Mouse (Mus musculus) G1E-ER4 (cell line): ENCODE results near the gene Pex10. TPM values are rescaled to one million over a fixed set of nuclear protein-coding genes. Genes with fewer than 3 reads are reported as not detected.

Experiments
- GATA1 ChIP-seq: IDR thresholded peaks from one replicate; pipeline ENCODE4 v1.8.0; 2012; ENCODE audit warnings: low read length, inconsistent platforms
- polyA plus RNA-seq: library from polyadenylated mRNA; stranded (reverse); fragments of >175 nt; gene quantifications from 2 replicates; pipeline ENCODE4 v1.2.3, GENCODE M21; 2012

Gene Pex10
- polyA plus RNA-seq, 1 experiment = 30.0 TPM

DNA sequence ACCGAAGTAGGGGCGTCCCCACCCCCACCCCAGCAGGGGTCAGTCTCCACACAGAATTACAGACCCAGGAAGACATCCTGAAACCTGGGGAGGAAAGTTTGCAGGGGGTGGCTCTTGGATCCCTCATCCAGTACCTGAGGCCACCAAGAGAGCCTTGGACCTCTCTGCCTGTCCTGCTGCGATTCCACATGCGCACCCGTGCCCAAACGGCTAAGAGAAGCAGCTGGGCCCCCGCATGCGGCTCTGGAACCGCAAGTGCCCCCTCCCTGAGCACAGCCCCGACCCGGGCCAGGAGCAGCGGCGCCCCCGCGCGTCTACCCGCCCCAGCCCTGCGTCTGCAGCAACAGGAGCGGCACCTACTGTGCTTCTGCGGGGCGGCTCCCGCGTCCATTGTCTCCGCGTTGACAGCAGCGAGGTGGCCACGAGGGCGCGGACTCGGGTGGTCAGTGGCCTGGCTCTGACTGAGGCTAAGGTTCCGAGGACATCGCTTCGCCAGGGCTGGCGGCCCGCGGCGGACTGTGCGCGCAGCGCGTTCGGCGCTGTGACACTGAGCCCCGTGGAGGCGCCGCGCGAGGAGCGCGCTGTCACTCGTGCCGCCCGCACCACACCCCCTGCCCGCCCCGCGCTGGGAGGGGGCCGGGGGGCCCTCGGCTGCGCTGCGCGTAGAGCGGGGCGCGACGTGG lies 24.1 kb upstream of the Pex10 start:
- TF ChIP-seq GATA1 = no peak

DNA sequence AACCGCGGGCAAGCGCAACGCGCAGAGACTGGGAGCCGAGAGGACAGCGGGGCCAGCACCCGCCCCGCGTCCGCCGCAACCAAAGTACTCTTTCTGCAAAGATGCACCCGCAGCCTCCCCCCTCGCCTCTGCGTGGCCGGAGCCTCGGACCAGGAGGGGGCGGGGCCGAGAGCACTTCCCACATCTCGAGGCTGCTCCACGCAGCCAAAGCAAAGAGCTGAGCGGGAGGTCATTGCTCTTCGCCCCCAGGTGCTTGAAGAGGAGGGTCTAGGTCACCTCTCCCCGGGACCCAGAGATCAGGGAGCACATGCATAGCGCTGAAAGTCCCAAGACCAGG lies 23.6 kb upstream of the Pex10 start:
- TF ChIP-seq GATA1 = no peak

DNA sequence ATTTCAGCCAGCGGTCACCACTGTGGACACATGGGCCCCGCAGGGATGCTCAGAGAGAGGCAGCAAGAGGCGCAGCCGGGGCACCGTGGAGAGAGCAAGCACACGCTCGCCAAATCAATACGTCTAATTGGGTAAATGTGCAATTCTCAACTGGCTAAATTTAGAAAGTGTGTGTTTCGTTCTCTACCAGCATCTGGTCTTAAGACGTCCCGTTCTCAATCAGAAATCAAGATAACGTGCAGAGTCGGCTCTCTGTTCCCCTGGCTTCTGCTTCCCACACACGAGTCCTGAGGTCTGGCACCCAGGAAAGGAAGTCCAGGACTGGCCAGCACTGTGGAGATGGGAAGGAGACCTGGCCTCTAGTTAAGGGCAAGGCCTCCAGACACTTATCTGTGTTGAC lies 20.2 kb upstream of the Pex10 start:
- no peak for TF ChIP-seq GATA1

DNA sequence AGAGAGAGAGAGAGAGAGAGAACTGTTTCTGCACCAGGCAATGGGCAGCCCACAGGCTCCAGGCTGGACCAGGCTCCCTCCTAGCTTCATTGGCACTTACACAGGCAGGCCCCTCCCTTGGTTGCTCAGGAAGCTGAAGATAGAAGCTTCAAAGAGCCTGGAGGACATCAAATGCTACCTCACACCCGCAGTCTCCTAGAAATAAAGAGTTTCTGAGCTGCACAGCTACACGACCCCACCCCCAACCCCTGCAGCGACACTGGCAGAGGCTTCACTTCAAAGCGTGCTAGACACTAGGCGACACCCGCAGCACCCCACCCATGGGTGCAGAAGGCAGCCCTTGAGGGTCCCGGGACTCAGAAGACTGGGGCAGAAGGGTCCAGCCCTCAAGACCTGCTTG lies 16.7 kb upstream of the Pex10 start:
- no peak for TF ChIP-seq GATA1

DNA sequence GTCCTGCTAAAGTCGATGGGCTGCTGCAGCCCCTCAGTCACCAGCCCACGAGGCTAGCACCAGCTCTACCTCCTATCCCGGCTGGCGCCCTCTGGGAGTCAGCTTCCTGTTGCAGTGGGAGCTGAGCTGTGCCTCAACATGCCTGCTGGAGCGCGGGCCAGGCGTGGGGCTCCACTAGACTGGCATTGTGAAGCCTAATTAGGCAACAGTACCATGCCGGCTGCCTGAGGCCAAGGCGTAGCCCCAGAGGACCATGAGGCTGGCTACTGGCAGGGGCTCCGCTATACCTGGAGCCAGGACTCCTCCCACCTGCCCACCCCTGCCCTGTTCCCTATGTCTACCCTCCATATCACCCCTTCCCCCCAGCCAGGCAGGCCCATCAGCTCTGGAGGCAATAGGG lies 10.1 kb upstream of the Pex10 start, which contains the start of gene Plch2:
TSS of gene Plch2 (minus strand) at position 61 of the 400 bp plus-strand sequence.
- no peak for TF ChIP-seq GATA1

DNA sequence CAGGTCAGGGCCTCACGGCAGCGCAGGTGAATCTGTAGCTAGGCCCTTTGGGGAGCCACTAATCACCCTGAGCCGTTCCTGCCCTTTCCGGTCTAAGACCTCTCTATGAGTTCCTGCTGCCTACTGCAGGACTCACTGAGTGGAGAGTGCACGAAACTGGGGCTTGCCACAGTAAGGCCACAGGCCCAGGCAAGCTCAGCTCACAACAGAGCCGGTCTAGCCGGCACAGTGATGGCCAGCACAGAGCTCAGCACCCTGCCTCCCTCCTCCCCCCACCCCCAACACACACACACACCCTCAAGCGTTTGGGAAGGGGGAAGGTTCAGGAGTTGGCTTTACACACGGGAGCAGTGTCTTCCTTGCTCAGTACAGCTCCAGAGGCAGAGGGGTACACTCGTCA lies 8.5 kb upstream of the Pex10 start:
- TF ChIP-seq GATA1 = no peak

DNA sequence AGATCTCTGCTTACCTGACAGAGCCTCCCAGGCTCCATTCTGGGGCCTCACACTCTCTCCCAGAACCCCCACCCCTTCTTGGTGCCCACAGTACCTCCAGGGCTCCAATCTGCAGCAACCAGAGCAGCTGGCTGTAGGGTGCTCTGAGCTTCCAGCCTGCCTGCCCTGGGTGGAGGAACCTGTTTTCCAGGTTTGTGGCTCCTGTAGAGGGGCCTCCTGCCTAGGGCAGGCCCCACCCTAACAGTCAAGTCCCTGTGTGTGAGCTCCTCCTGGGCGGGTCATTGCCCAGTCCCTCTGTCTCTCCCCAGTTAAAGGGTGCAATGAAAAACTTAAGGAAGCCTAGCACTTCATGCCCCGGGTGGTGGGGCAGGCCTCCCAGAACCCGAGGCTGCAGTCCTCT lies 2.9 kb upstream of the Pex10 start:
- TF ChIP-seq GATA1 = no peak

DNA sequence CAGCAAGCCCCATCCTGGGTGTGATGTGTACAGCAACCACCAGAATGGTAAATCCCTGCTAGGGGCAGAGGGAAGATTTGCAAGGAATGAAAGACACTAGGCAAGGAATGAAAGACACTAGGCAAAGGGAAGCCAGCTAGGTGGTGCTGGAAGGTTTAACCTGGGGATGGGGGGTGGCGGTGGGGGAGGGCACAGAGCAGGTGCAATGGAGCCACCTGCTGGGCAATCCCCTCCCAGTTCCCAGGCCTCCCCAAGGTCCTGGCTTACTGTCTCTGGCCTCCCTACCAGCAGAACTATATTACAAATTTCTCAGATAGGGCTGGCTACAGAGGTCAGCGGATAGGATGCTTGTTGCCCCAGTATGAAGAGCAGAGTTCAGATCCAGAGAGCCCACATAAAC lies 2.3 kb upstream of the Pex10 start:
- no peak for TF ChIP-seq GATA1

DNA sequence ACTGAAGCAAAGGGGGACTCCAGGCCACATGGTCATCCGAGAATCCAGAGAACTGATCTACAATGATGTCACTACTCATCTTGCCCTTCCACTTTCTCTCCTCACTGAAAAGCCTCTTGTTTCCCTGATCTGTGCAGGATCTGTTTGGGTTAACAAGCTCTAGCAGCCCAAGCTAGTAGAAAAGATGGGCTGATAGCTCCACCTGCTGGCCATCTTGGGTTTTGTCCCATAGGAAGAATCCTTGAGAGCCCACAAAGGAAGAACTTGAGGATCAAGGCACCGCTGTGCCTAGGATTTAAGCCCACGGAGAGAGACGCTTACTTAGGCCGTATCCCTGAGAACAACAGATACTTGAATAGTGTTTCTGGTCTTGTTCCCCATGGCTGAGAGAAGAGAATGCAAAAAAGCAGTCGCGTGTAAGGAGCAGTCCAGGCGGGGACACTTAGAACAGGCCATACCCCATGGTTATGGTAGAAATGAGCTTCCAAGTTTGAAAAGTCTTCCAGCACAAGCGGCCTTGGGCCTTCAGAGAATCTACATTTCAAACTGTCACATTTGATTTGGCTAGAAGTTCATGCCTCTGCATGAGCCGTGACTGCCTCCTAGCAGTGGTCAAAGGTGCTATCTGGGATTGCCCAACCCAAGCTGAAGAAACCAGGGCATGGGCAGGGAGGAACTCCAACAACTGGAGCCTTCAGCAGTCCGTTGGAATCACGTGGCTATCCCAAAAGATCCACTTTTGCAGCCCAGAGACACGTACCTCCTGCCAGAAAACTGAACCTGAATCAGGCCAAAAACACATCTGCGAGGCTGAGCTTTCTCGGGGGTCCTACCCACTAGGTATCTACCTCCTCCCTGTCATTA lies 614 bp upstream of the Pex10 start:
- TF ChIP-seq GATA1 = no peak

DNA sequence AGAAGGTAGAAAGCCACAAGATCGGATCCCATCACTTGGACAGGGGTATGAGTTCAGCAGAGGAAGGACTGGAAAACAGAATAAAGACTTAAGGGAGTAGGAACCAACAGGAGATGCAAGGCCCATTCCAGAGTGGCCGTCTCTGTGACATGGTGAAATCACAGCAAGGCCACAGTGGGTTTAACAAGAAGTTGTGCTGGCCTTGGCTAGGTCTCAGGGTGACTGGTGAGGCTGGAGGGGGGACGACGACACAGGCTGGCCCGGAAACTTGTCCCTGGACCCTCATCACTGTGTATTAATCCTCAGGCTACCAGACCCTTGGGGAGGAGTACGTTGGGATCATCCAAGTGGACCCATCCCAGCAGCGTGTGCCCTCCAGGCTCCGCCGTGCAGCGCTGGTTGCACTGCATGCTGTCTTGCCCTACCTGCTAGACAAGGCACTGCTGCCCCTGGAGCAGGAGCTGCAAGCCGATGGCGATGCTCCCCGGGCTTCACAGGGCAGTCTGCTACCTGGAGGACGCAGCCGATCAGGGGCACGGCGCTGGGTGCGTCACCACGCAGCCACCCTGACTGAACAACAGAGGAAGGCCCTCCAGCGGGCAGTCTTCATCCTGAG lies 1.6 kb downstream of the Pex10 start:
- TF ChIP-seq GATA1 = no peak

DNA sequence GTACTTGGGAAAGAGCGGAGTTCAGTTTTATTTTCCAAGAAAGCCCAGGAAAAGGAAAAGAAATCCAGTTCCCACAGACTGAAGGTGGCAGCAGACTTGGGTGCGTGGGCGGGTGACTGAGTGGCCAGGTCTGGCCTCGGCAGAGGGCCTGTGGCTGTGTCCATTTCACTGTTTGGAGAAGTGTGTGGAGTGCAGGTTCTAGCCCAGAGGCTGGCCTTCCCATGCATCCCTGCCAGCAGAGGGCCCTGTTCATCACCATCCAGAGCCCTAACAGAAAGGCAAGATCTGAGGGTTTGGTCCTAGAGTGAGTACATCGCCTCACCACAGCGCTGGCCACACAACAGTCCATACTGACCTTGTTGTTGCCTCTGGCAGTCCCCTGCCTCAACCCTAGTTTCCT lies 2.4 kb downstream of the Pex10 start:
- no peak for TF ChIP-seq GATA1

DNA sequence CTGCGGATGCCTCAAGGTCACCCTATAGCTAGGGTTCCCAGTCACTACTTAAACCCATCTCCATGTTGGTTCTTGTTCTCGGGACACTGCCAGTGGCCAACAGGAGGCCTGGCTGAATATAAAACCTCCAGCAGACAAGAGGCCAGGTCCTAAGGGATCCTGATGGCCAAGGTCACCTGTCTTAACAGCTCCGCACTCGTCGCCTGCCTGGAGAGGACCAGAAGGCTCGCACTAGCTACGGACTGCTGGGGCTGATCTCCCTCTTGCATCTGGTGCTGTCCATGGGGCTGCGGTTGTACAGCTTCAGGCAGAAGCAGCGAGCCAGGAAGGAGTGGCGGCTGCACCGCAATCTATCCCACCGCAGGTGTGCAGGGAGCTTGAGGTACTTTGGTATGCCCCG lies 3.4 kb downstream of the Pex10 start:
- TF ChIP-seq GATA1 = no peak

DNA sequence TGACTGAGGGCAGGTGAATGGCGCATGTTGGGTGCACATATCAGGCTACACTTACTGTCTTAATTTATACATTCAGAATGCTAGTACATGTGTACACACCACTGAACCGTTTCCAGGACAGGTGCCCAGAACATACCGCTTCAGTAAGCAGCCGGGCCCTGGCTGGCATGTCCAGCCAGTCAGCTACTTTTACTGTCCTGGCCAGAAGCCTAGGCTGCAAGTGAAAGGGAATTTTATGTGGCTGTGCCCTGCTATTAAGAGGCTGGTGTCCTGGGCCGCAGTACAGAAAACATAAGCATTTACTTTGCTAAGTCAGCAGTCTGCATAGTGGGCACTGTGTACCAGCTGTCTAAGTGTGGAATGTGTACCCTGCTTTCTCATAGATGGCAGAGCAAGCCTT lies 4.1 kb downstream of the Pex10 start:
- no peak for TF ChIP-seq GATA1

DNA sequence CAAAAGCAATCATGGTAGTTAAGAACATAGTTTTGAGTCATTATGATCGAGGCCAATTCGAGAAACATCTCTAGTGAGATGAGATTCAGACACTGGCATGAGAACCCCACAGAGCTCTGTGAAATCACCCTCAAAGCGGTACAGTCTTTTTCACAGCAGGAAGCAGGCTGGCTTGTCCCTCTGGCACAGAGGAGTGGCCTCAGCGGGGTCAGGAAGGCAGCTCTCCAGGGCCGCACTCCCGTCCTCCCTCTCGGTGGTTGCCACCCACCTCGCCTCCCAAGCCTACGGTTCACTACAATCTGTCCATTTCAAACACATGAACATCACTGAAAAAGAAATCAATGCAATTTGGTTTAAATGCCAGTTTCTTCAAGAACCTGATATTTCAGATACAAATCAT lies 7.6 kb downstream of the Pex10 start:
- TF ChIP-seq GATA1 = no peak

DNA sequence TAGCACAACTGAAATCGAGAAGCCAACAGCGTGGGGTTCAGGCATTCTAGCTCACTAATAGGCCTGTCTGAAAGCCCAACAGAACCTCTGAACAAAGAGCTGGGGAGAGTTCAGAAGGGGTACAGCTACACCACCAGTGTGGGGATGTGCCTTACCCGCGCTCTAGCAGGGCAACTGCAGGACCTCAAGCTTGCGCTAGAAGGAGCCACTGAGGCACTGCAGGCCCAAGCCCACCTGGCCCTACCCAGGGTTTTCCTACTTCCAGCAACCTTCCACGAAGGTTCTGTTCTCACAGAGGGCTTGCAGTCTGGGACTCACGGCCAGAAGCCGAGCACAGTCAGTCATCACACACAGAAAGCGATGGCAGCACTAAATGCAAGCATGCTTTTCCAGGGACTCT lies 8.3 kb downstream of the Pex10 start:
- no peak for TF ChIP-seq GATA1

DNA sequence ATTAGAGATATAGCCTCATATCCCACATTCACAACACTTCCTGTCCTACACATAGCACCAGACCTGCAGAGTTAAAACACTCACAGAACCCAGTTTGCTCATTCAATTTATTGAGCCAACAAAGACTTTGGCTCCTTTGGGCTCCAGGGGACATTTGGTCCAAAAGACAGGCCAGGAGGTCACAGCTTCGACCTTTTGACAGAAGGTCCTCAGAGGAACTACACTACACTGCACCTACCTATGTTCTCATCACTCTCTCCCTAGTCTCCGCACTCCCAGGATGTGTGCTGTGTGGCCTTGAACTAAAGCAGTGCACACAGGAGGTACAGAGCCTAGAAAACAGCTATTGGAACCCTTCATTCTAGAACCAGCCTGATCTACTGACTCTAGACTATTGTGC lies 9.0 kb downstream of the Pex10 start:
- no peak for TF ChIP-seq GATA1

DNA sequence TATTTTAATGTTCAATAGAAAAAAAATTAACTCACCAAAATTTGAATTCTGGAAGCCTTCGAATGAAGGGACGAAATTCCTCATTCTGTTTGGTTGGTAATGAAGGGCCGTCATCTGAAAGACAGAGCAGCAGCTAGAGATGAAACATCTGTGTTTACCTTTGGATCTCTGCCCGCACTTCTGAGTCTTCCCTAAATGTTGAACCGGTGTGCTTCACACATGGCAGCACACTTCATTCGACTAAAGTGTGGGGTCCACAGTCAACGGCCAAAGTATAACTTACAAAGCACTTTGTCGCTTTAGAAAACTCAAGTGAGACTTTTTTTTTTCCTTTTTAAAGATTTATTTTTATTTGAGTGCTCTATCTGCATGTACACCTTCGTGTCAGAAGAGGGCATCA lies 9.9 kb downstream of the Pex10 start:
- TF ChIP-seq GATA1 = no peak
